Mouse (Mus musculus): ENCODE results near the gene Slc2a4. TPM values are rescaled to one million over a fixed set of nuclear protein-coding genes. Genes with fewer than 3 reads are reported as not detected.

The Slc2a4 gene
- polyA plus RNA-seq, 1 experiment = 6.2 TPM

DNA sequence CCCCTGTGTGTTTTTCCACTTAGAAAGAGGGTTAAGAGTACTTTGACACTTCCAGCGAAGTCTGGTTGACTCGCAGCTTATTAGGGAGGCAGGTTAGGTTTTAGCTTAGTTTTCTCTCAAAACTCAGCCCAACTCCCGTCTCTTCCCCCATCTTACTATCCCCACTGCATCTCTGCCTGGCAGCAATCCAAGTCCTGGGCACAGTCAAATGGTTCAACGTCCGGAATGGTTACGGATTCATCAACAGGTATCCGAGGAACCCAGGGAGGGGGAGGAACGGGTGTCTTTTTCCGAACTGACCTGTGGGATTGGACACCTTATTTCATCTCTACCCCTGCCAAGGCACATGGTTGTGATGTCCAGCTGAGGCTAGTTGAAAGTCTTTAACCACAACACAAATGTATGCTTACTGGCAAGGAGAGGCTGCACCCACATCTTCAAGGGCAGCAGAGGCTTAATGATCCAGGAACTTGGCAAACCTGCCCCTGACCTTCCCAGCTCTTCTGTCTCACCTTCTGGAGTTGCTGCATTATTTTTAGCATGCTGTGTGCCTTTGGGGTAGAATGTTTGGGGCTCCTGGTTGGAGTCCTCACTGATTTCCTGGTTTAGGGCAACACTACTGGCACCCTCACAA is 11.2 kb downstream of the Slc2a4 start:
- Histone ChIP-seq H3K27ac (ENCODE audit: insufficient read depth, low read length) (no peak overlapping the region), H3K36me3 (ENCODE audit: control insufficient read depth, insufficient read depth, low read length) (no peaks in the 10 kb centered on the region), H3K4me3 (ENCODE audit: extremely low read depth, insufficient read depth, insufficient read length) (no peak overlapping the region), H3K27me3 (ENCODE audit: control insufficient read depth, insufficient read depth, low read length) (peaks cover 13% of the 10 kb centered on the region), H3K4me1 (ENCODE audit: control insufficient read depth, insufficient read depth, insufficient read length) (peaks cover 15% of the 10 kb centered on the region)
- DNase-seq (ENCODE audit: low read depth in 1 of 2, low spot score in 2 of 2) = no peak
- 49% methylated on average over 9 of the region's 9 CpGs for WGBS
- TF ChIP-seq CTCF (IDR thresholded peaks at IDR 0.05; ENCODE audit: extremely low read depth, insufficient read depth, insufficient read length, insufficient replicate concordance) (no peak), POLR2A (IDR thresholded peaks at IDR 0.05; ENCODE audit: low read depth, low read length) (no peak)

GRCm38 (mm10) chr11:69936156-69936555 is 11.8 kb downstream of the Slc2a4 start:
- peak overlapping the region; percentile 51; the same call in 1 of the 2 replicates for H3K4me3 ChIP-seq (ENCODE audit: extremely low read depth, insufficient read depth, insufficient read length)
- 5% methylated on average over 29 of the region's 30 CpGs for WGBS

GRCm38 (mm10) chr11:69935137-69935879 is 12.7 kb downstream of the Slc2a4 start, which contains the start of gene Ybx2:
TSS of gene Ybx2 (plus strand) at chr11:69935796.
- Histone ChIP-seq H3K4me1 (ENCODE audit: control insufficient read depth, insufficient read depth, insufficient read length) (peaks cover 21% of the 10 kb centered on the region), H3K27ac (ENCODE audit: insufficient read depth, low read length) (no peak within 1 kb of the TSS), H3K36me3 (ENCODE audit: control insufficient read depth, insufficient read depth, low read length) (no peaks in the 10 kb centered on the region), H3K27me3 (ENCODE audit: control insufficient read depth, insufficient read depth, low read length) (peaks cover 13% of the 10 kb centered on the region), H3K4me3 (ENCODE audit: extremely low read depth, insufficient read depth, insufficient read length) (peak within 1 kb of the TSS; percentile 51; the same call in 1 of the 2 replicates)
- DNase-seq (ENCODE audit: low read depth in 1 of 2, low spot score in 2 of 2) = peak in 1 of 2 experiments; percentile 87
- WGBS = 2% methylated on average over 55 of the region's 62 CpGs
- TF ChIP-seq POLR2A (IDR thresholded peaks at IDR 0.05; ENCODE audit: low read depth, low read length) (no peak), CTCF (IDR thresholded peaks at IDR 0.05; ENCODE audit: extremely low read depth, insufficient read depth, insufficient read length, insufficient replicate concordance) (no peak)

More at GRCm38 (mm10) chr11:69936156-69936555, 11.8 kb downstream of the Slc2a4 start:
- H3K27me3 ChIP-seq (ENCODE audit: control insufficient read depth, insufficient read depth, low read length) = peaks cover 13% of the 10 kb centered on the region
- H3K27ac ChIP-seq (ENCODE audit: insufficient read depth, low read length) = no peak overlapping the region
- peaks cover 20% of the 10 kb centered on the region for H3K4me1 ChIP-seq (ENCODE audit: control insufficient read depth, insufficient read depth, insufficient read length)
- H3K36me3 ChIP-seq (ENCODE audit: control insufficient read depth, insufficient read depth, low read length) = no peaks in the 10 kb centered on the region
- no peak for DNase-seq (ENCODE audit: low read depth in 1 of 2, low spot score in 2 of 2)
- TF ChIP-seq CTCF (IDR thresholded peaks at IDR 0.05; ENCODE audit: extremely low read depth, insufficient read depth, insufficient read length, insufficient replicate concordance) = no peak
- TF ChIP-seq POLR2A (IDR thresholded peaks at IDR 0.05; ENCODE audit: low read depth, low read length) = no peak

GRCm38 (mm10) chr11:69934681-69935080 is 13.3 kb downstream of the Slc2a4 start:
- TF ChIP-seq CTCF (IDR thresholded peaks at IDR 0.05; ENCODE audit: extremely low read depth, insufficient read depth, insufficient read length, insufficient replicate concordance) (no peak), POLR2A (IDR thresholded peaks at IDR 0.05; ENCODE audit: low read depth, low read length) (no peak)
- Histone ChIP-seq H3K27ac (ENCODE audit: insufficient read depth, low read length) (no peak overlapping the region), H3K4me1 (ENCODE audit: control insufficient read depth, insufficient read depth, insufficient read length) (peaks cover 21% of the 10 kb centered on the region), H3K4me3 (ENCODE audit: extremely low read depth, insufficient read depth, insufficient read length) (no peak overlapping the region), H3K36me3 (ENCODE audit: control insufficient read depth, insufficient read depth, low read length) (no peaks in the 10 kb centered on the region), H3K27me3 (ENCODE audit: control insufficient read depth, insufficient read depth, low read length) (peaks cover 13% of the 10 kb centered on the region)
- WGBS = 26% methylated on average over 6 of the region's 6 CpGs
- no peak for DNase-seq (ENCODE audit: low read depth in 1 of 2, low spot score in 2 of 2)

GRCm38 (mm10) chr11:69934169-69934568 is 13.8 kb downstream of the Slc2a4 start:
- peaks cover 13% of the 10 kb centered on the region for H3K27me3 ChIP-seq (ENCODE audit: control insufficient read depth, insufficient read depth, low read length)

GRCm38 (mm10) chr11:69933066-69933465 is 14.9 kb downstream of the Slc2a4 start:
- Histone ChIP-seq H3K27me3 (ENCODE audit: control insufficient read depth, insufficient read depth, low read length) (peaks cover 13% of the 10 kb centered on the region), H3K36me3 (ENCODE audit: control insufficient read depth, insufficient read depth, low read length) (no peaks in the 10 kb centered on the region), H3K27ac (ENCODE audit: insufficient read depth, low read length) (no peak overlapping the region), H3K4me1 (ENCODE audit: control insufficient read depth, insufficient read depth, insufficient read length) (peaks cover 21% of the 10 kb centered on the region), H3K4me3 (ENCODE audit: extremely low read depth, insufficient read depth, insufficient read length) (no peak overlapping the region)
- TF ChIP-seq POLR2A (IDR thresholded peaks at IDR 0.05; ENCODE audit: low read depth, low read length) (no peak), CTCF (IDR thresholded peaks at IDR 0.05; ENCODE audit: extremely low read depth, insufficient read depth, insufficient read length, insufficient replicate concordance) (no peak)
- no peak for DNase-seq (ENCODE audit: low read depth in 1 of 2, low spot score in 2 of 2)
- WGBS = 61% methylated on average over 4 of the region's 4 CpGs

More at GRCm38 (mm10) chr11:69934169-69934568, 13.8 kb downstream of the Slc2a4 start:
- DNase-seq (ENCODE audit: low read depth in 1 of 2, low spot score in 2 of 2) = peak; percentile 57 to 88
- H3K36me3 ChIP-seq (ENCODE audit: control insufficient read depth, insufficient read depth, low read length) = no peaks in the 10 kb centered on the region
- peak overlapping the region; percentile 34; the same call in 1 of the 2 replicates for H3K4me3 ChIP-seq (ENCODE audit: extremely low read depth, insufficient read depth, insufficient read length)
- WGBS = under 1% methylated on average over 18 of the region's 18 CpGs
- peak; percentile 95 for TF ChIP-seq CTCF (IDR thresholded peaks at IDR 0.05; ENCODE audit: extremely low read depth, insufficient read depth, insufficient read length, insufficient replicate concordance)
- no peak for TF ChIP-seq POLR2A (IDR thresholded peaks at IDR 0.05; ENCODE audit: low read depth, low read length)
- no peak overlapping the region for H3K27ac ChIP-seq (ENCODE audit: insufficient read depth, low read length)
- peaks cover 21% of the 10 kb centered on the region for H3K4me1 ChIP-seq (ENCODE audit: control insufficient read depth, insufficient read depth, insufficient read length)

All from spleen, adult 2 months (tissue).